Mouse (Mus musculus) central nervous system, embryonic 11.5 days (tissue): ENCODE measurements around the gene Wbp1l. TPM values are rescaled to one million over a fixed set of nuclear protein-coding genes. Genes with fewer than 3 reads are reported as not detected.

Source experiments
- polyA plus RNA-seq: library from polyadenylated mRNA; depleted of rRNA; stranded (reverse); fragments of >200 nt; gene quantifications from 2 replicates; pipeline ENCODE4 v1.2.3, GENCODE M21; 2012; rRNA removed

The Wbp1l gene
- 38.1 and 40.0 TPM in 2 replicates for polyA plus RNA-seq

DNA sequence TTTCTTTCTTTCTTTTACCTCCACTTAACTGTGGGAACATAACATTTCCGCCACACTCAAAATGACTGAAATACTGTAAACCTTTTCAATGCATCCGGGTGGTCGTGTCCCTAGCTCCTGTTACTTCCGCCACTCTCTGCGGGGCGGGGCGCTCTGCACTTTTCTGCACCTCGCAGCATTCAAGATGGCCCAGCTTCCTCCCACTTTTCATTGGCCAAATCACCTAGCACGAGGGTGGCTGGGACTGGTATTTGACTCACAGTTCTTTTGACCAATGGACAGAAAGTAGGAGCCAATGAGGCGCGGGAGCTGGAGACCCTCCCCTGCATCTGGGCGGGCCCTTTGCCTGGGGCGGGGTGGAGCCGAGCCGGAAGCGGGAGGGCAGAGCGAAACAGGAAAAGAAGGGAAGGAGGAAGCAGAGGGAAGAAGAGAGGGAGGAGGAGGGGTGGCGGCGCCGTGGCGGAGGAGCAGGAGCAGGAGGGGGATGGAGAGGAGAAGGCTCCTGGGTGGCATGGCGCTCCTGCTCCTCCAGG is at the start of gene Wbp1l:
Gene Wbp1l (plus strand): TSS at position 365 of the 533 bp plus-strand sequence.

DNA sequence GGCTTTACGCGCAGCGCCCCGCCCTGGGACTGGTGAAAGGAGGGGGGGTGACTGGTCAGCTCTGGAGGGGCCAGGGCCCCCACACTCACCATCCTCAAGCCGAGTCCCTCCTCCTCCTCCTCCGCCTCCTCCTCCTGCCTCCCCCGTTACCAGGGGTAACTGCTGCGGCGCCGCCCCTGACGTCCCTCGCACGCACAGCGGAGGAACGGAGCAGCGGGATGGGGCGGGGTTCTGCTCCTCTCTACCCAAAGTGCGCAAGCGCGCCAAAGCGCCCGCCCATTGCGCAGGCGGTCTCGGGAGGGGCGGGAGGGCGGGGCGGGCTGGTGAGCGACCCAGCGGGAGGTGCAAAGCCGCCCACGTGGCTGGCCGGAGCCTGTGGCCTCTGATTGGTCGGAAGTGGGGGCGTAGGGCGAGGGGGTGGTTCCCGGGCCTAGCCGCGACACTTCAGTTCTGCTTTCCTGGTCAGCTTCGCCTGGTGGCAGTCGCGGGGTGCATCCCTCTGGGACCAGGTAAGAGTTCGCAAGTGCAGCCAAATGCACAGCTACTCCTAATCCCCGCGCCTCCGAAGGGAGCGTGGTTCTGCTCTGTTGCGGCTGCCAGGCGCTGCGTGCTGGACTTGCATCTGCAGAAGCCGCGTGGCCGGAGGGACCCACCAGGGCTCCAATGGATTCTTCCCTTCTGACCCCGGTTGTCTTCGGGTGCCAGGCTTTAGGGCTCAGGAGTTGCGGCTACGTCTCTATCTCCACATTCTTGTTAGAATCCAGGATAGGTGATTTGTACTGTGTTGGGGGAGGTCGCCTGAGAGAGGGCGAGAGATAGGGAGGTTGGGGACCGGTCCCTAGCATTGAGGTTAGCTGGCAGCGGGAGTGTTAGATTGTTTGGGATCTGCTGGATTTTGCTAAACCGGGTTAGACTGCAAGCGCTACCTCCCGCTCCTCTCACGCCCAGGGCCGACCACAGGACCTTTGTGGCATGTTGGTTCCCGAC is 25.6 kb upstream of the Wbp1l start, which contains the start of the genes Arl3 and Sfxn2:
Gene Arl3 (minus strand): TSS at position 248 of the 987 bp plus-strand sequence.
Gene Sfxn2 (plus strand): TSS at position 415 of the 987 bp plus-strand sequence.

DNA sequence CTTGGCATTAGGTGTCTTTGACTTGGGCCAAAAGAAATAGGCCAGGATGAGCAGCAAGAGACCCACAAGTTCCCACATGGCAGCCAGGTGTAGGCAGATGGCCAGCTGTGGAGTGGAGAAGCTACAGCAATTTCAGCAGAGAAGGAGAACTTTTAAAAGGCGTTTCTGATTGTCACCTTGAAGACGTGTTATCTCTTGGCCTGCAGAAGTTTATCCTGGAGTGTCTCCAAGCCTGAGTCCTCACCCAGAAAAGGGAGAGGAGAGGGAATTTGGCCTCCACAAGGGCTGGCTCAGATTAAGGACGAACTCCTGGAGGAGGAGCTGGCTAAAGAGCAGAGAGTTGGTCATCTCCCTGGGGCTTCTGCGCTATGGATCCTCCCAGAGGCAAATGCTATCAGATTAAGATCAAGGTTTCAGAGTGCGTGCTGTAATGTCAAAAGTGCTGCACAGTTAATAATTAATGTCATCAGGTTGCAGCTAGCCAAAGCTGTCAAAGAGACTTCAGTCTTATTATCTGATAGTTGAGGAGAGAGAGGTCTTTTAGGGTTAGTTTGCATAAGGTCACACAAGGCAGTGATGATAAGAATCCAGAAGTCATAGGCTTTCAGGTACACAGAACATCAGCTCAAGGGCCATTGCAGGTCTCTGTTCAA is 74.0 kb downstream of the Wbp1l start, which contains the start of gene Cyp17a1:
Gene Cyp17a1 (minus strand): TSS at position 407 of the 653 bp plus-strand sequence.

DNA sequence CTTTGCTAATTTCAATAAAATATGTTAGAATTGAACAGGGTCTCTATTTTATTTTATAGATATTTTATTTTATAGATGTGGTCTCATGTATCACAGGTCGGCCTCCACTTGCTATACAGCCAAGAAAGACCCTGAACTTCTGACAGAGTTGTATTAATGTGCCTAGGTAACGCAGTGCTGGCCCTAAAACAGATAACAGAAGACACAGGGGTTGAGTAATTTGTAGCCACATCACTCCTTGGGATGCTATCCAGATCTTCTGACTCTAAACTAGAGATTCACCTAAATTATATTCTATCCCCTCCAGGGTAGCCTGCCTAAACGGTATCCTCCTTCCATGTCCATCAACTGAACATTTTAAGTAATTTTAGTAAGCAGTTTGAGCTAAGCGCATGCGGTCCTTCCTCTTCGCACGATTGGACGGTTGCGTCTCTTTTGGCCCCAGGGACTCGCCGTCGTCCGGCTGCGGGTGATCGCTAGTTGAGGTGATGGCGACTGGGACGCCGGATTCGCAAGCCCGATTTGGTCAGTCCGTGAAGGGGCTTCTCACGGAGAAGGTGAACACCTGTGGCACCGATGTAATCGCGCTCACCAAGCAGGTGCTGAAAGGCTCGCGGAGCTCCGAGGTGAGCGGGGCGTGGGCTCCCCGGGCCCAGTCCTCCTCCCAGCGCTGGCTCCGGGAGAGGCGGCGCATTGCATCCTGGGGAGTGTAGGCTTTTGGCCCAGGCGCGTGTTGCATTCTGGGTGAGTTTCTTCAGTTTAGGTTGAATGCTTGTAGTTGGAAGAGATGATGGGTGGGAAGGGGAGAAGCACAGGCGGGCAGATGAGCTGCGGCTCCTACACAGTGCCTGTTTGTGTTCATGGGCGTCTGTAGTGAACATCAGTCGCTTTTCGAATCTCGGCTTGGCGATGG is 90.8 kb downstream of the Wbp1l start, which contains the start of gene Borcs7:
Gene Borcs7 (plus strand): TSS at position 447 of the 913 bp plus-strand sequence.

Other genes with a start within 250 kb of the Wbp1l start
- gene 2310034G01Rik, start 248.8 kb upstream of the Wbp1l start, polyA plus RNA-seq, result 1.2 TPM in 2 replicates
- gene Actr1a, start 203.3 kb upstream of the Wbp1l start, polyA plus RNA-seq, result 126 and 144 TPM in 2 replicates
- gene Sufu, start 202.2 kb upstream of the Wbp1l start, polyA plus RNA-seq, result 22.2 and 29.3 TPM in 2 replicates
- gene Trim8, start 97.4 kb upstream of the Wbp1l start, polyA plus RNA-seq, result 36.9 and 46.9 TPM in 2 replicates
- 165 and 172 TPM in 2 replicates for gene Arl3, start 25.9 kb upstream of the Wbp1l start, polyA plus RNA-seq
- gene Sfxn2, start 25.7 kb upstream of the Wbp1l start, polyA plus RNA-seq, result 11.7 and 16.0 TPM in 2 replicates
- gene Cyp17a1, start 74.1 kb downstream of the Wbp1l start, polyA plus RNA-seq, result 0.02 TPM in 1 of 2 replicates, not detected in the other
- gene Borcs7, start 90.8 kb downstream of the Wbp1l start, polyA plus RNA-seq, result 5.6 and 10.2 TPM in 2 replicates
- 14.2 and 17.9 TPM in 2 replicates for gene As3mt, start 108.4 kb downstream of the Wbp1l start, polyA plus RNA-seq
- 4.8 and 5.9 TPM in 2 replicates for gene Cnnm2, start 162.5 kb downstream of the Wbp1l start, polyA plus RNA-seq